Mouse (Mus musculus) neural tube, embryonic 11.5 days (tissue): ENCODE measurements around the gene Bin2. TPM values are rescaled to one million over a fixed set of nuclear protein-coding genes. Genes with fewer than 3 reads are reported as not detected.

Experiments used
- ATAC-seq: fragments of 200-750 bp; cut with Nextera tagmentation; 2 replicates; pipeline ENCODE4 v1.8.0; 2017; ENCODE audit warnings: moderate number of reproducible peaks, mild to moderate bottlenecking, moderate TSS enrichment, moderate library complexity; ENCODE audit not compliant: insufficient read depth, low FRiP score, low TSS enrichment
- DNase-seq: peaks from one replicate; pipeline ENCODE4 v3.0.0-alpha.2; 2015; ENCODE audit warnings: low spot score
- H3K27ac ChIP-seq: fragments of 300-500 bp; sonication (generic); 2 replicates; pipeline ENCODE4 v1.5.1; 2014; ENCODE audit warnings: low read depth, mild to moderate bottlenecking, low read length
- H3K27me3 ChIP-seq: fragments of 300-500 bp; sonication (generic); 2 replicates; pipeline ENCODE4 v1.6.1; 2014; ENCODE audit warnings: mild to moderate bottlenecking, low read length, mixed read lengths; ENCODE audit not compliant: control insufficient read depth, insufficient read depth
- H3K36me3 ChIP-seq: fragments of 300-500 bp; sonication (generic); 2 replicates; pipeline ENCODE4 v1.6.1; 2014; ENCODE audit warnings: mild to moderate bottlenecking, low read length, moderate library complexity, mixed read lengths; ENCODE audit not compliant: control insufficient read depth, insufficient read depth
- H3K4me1 ChIP-seq: fragments of 300-500 bp; sonication (generic); 2 replicates; pipeline ENCODE4 v1.6.1; 2014; ENCODE audit warnings: low read length, mixed read lengths; ENCODE audit not compliant: control insufficient read depth, insufficient read depth
- H3K4me2 ChIP-seq: fragments of 300-500 bp; sonication (generic); 2 replicates; pipeline ENCODE4 v1.6.1; 2014; ENCODE audit warnings: low read depth, mild to moderate bottlenecking, moderate library complexity
- H3K4me3 ChIP-seq: fragments of 300-500 bp; sonication (generic); 2 replicates; pipeline ENCODE4 v1.5.1; 2014; ENCODE audit warnings: low read depth, low read length
- H3K9ac ChIP-seq: fragments of 300-500 bp; sonication (generic); 2 replicates; pipeline ENCODE4 v1.6.1; 2014; ENCODE audit warnings: mild to moderate bottlenecking, low read length
- H3K9me3 ChIP-seq: fragments of 300-500 bp; sonication (generic); 2 replicates; pipeline ENCODE4 v1.6.1; 2016; ENCODE audit warnings: low read length; ENCODE audit not compliant: control insufficient read depth
- WGBS: fragments of 180-500 bp; shearing (Covaris S2); extraction: QIAGEN DNeasy Blood & Tissue Kit; methylation state at CpG from one replicate; pipeline ENCODE4 v1.1.7; 2014; 5-methylcytosine and 5-hydroxymethylcytosine counted together
- polyA plus RNA-seq: library from polyadenylated mRNA; unstranded; fragments of >200 nt; fragmentation: Nextera tagmentation; extraction: Ambion mirVana; gene quantifications from 2 replicates; pipeline ENCODE4 v1.2.1, GENCODE M21; 2014

The Bin2 gene
- polyA plus RNA-seq, 1 experiment from 2014 or later, result 3.6 TPM

DNA sequence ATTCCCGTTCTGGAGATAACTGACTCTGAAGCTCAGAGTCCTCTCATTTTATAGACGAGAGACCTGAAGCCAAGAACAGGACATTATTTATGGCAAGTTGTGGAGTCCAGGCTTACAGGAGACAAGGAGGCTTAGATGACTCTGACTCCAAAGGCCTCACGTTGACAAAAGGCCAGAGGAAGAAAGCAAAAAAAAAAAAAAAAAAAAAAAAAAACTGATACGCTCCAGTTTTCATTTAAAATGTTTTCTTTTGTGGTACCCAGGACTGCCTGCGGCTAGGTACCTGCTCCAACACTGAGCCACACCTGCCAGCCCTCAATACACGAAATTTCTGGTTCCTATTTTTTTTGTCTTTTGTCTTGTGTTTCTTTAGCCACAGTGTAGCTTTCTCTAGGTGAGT, 1.9 kb downstream of the Bin2 start:
- ATAC-seq, result no peak
- 0 out of 2 replicates have a peak, but pooled peaks cover 3% of the 10 kb centered on the region for H3K4me1 ChIP-seq
- no peak overlapping the region for H3K4me3 ChIP-seq
- H3K9me3 ChIP-seq, result no peaks in the 10 kb centered on the region
- H3K27me3 ChIP-seq, result no peaks in the 10 kb centered on the region
- WGBS, result 51% methylated on average over 6 of the region's 6 CpGs
- no peak overlapping the region for H3K4me2 ChIP-seq
- no peak for DNase-seq
- no peaks in the 10 kb centered on the region for H3K36me3 ChIP-seq
- no peak overlapping the region for H3K9ac ChIP-seq
- no peak overlapping the region for H3K27ac ChIP-seq

DNA sequence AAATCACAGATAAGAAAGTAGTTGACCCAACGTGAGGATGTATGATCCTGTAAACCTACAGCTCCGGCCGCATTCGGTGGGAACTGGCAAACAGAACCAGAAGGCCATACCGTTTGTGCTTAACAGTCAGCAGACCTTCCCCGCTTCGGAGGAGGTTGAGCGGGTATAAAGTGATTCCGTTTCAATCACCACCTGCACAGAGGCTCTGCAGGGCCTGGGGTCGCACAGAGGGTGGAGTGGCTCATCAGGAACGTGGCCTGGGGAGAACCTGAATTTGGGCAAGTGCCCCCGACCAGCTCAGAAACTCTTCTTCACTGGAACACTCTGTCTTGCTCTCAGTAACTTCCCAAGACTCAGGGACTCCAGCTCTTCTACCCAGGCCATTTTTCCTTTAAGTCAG, 2.5 kb downstream of the Bin2 start:
- Histone ChIP-seq H3K9ac (no peak overlapping the region), H3K4me2 (no peak overlapping the region), H3K27ac (no peak overlapping the region), H3K36me3 (no peaks in the 10 kb centered on the region), H3K9me3 (no peaks in the 10 kb centered on the region), H3K4me3 (no peak overlapping the region), H3K27me3 (no peaks in the 10 kb centered on the region), H3K4me1 (0 out of 2 replicates have a peak, but pooled peaks cover 3% of the 10 kb centered on the region)
- 15% methylated on average over 12 of the region's 12 CpGs for WGBS
- no peak for DNase-seq
- no peak for ATAC-seq

DNA sequence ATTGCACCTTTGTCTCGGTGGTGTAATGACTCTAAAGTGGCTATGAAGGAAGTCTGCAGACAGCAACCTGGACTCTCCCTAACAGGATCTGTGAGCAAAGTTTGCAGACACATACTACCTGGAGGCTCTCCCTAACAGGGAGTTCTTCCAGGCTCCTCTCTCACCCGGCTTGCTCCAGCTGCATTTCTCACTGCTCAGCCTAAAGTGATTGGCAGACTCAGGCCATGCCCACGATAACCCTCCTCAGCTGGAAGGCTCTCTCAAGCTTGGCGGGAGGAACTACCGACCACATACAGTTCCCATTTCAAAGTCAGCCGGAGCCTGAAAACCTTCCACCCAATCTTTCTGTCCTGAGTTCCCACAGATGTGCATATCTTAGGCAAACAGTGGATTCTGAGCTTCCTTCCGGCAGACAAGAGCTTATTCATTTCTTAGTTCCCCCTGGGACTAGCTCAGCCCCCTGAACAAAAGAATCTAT, 3.1 kb downstream of the Bin2 start:
- ATAC-seq, result no peak

DNA sequence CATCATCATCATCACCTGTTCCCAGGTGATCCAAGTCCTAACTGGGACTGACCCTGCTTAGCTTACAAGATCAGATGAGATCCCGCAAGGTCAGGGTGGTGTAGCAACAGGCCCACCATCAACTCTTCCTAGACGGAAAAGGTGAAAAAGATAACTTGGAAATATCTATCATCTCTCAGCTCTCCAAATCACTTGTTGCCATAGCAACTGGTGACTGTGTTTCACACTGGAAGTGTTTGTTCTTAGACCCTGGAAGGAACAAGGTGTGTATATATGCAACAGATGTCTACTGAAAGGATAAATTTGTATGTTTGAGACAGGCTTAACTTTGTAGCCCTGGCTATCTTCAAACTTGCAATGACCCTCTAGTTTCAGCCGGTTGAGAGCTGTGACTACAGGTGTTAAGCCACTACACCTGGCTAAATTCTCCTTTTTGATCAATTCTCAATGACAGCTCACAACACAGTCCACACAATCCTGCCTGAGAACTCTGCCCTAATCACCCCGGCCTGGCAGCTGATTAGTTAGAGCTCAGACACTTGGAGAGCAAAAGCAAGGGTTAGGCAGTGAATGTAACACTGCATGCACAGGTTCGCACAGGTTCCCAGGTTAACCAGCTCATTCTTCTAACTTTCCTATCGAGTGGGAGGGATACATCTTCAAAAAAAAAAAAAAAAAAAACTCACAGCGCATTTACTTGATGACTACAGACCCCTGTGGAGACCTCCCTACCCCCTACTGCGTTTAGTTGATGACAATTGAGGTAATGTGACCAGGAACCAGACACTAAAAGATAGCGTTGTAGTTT, 3.7 kb downstream of the Bin2 start:
- H3K9ac ChIP-seq, result no peak overlapping the region
- no peaks in the 10 kb centered on the region for H3K36me3 ChIP-seq
- no peak for ATAC-seq
- DNase-seq, result no peak
- WGBS, result 29% methylated on average over 9 of the region's 9 CpGs
- H3K4me1 ChIP-seq, result 0 out of 2 replicates have a peak, but pooled peaks cover 3% of the 10 kb centered on the region
- H3K4me3 ChIP-seq, result no peak overlapping the region
- H3K27ac ChIP-seq, result no peak overlapping the region
- no peaks in the 10 kb centered on the region for H3K27me3 ChIP-seq
- H3K4me2 ChIP-seq, result no peak overlapping the region
- no peaks in the 10 kb centered on the region for H3K9me3 ChIP-seq

More for the DNA sequence above, 3.1 kb downstream of the Bin2 start:
- Histone ChIP-seq H3K4me1 (0 out of 2 replicates have a peak, but pooled peaks cover 3% of the 10 kb centered on the region), H3K27me3 (no peaks in the 10 kb centered on the region), H3K9ac (no peak overlapping the region), H3K27ac (no peak overlapping the region), H3K9me3 (no peaks in the 10 kb centered on the region), H3K36me3 (no peaks in the 10 kb centered on the region), H3K4me2 (no peak overlapping the region), H3K4me3 (no peak overlapping the region)
- WGBS, result under 1% methylated on average over 7 of the region's 7 CpGs
- no peak for DNase-seq

DNA sequence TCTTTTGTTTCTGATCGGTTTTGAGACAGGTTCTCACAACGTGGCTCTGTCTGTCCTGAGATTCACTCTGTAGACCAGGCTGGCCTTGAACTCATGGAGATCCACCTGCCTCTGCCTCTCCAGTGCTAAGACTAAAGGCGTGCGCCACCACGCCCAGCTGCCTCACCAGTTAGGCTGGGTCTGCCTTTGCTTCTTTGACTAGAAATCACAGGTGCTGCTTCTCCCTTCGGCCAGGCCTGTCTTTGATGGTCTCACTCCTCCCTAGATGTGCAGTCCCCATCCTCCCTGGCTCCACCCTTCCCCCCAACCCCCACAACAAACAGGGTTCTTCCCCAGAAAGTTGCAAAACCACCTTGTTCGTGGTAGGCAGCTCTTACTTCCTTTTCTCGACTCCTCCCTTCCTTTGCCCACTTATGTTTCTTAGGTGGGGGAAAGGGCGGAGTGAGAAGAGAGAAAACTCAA, 4.5 kb downstream of the Bin2 start:
- WGBS, result 76% methylated on average over 9 of the region's 9 CpGs

DNA sequence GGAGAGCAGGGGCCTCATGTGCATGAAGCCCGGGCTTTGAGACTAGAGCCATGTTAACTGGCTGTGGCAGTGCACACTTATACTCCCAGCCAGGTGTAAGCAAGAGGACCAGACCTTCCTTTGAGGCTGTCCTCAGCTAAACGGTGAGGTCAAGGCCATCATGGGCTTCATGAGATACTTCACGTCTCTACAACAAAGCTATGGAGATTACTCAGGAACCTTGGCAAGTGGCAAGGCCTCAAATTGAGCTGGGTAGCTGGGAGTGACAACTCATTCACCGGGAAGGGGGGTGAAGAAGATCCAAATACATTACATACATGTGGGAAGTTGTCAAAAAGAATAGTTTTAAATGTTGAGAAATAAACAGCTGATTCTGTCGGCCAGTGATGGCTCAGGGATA, 8.5 kb downstream of the Bin2 start:
- Histone ChIP-seq H3K27me3 (no peaks in the 10 kb centered on the region), H3K4me2 (no peak overlapping the region), H3K4me3 (no peak overlapping the region), H3K4me1 (no peaks in the 10 kb centered on the region), H3K9ac (no peak overlapping the region), H3K9me3 (no peaks in the 10 kb centered on the region), H3K27ac (no peak overlapping the region), H3K36me3 (no peaks in the 10 kb centered on the region)
- DNase-seq, result no peak
- WGBS, result 87% methylated on average over 5 of the region's 5 CpGs
- no peak for ATAC-seq

More for the DNA sequence above, 4.5 kb downstream of the Bin2 start:
- DNase-seq (no peak), ATAC-seq (no peak)
- Histone ChIP-seq H3K27me3 (no peaks in the 10 kb centered on the region), H3K4me1 (0 out of 2 replicates have a peak, but pooled peaks cover 3% of the 10 kb centered on the region), H3K4me3 (no peak overlapping the region), H3K27ac (no peak overlapping the region), H3K4me2 (no peak overlapping the region), H3K9me3 (no peaks in the 10 kb centered on the region), H3K9ac (no peak overlapping the region), H3K36me3 (no peaks in the 10 kb centered on the region)

DNA sequence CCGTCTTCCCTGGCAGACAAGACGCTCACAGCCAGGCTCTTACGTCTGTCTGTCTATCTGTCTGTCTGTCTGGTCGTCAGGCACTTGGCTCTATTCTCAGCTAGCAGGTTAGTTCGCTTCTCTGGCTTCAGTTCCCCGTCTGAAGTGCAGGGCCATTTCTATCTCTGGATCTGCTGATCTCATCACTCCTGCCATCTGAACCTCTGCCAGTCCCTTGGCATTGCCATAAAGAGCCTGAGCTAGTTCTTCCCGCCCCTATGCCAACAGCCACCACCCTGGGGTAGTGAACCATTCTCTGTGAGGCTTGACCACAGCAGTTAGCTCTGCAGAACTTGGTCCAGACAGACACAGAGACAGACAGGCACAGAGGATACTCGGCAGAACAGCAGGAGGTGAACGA, 9.0 kb downstream of the Bin2 start:
- Histone ChIP-seq H3K4me3 (no peak overlapping the region), H3K4me1 (no peaks in the 10 kb centered on the region), H3K27ac (no peak overlapping the region), H3K27me3 (no peaks in the 10 kb centered on the region), H3K9me3 (no peaks in the 10 kb centered on the region), H3K36me3 (no peaks in the 10 kb centered on the region), H3K4me2 (no peak overlapping the region), H3K9ac (no peak overlapping the region)
- ATAC-seq (no peak), DNase-seq (no peak)
- 85% methylated on average over 9 of the region's 9 CpGs for WGBS

DNA sequence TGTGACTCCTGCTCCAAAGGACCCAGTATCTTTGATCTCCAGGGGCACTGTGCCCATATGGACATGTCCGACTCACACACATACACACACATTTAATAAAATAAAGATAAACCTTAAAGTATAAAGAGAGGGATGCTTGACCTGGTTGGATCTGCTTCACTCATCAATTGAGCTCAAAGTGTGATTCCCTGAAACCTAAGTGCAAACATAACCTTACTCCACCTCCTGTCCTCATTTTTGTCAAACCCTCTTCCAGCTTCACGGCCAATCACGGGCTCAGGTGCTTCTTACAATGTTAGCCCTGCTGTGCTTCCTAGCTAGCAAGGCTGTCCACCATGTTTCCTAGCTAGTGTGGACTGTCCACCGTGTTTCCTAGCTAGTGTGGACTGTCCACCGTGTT, 14.2 kb downstream of the Bin2 start:
- no peak overlapping the region for H3K27ac ChIP-seq
- H3K4me2 ChIP-seq, result no peak overlapping the region
- H3K9me3 ChIP-seq, result no peaks in the 10 kb centered on the region
- no peak overlapping the region for H3K4me3 ChIP-seq
- no peaks in the 10 kb centered on the region for H3K27me3 ChIP-seq
- H3K4me1 ChIP-seq, result no peaks in the 10 kb centered on the region
- no peak overlapping the region for H3K9ac ChIP-seq
- DNase-seq (no peak), ATAC-seq (no peak)
- WGBS, result 88% methylated on average over 5 of the region's 5 CpGs
- no peaks in the 10 kb centered on the region for H3K36me3 ChIP-seq

DNA sequence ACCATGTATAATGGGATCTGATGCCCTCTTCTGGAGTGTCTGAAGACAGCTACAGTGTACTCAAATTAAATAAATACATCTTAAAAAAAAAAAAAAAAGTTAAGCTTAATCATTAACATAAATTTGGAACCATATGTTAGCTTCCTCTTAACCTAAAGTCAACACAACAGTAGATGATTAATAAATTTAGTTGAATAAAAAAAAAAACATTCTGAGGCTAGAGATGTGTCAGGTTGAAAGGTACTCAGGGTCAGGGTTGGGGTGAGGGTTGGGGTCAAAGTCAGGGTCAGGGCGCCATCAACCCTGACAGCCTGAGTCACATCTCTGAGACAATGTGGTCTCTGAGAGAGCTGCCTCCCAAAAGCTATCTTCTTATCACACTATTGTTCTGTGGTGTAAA, 15.1 kb downstream of the Bin2 start:
- DNase-seq (no peak), ATAC-seq (no peak)
- H3K4me2 ChIP-seq, result no peak overlapping the region
- H3K4me3 ChIP-seq, result no peak overlapping the region
- H3K9ac ChIP-seq, result no peak overlapping the region
- no peaks in the 10 kb centered on the region for H3K36me3 ChIP-seq
- H3K27ac ChIP-seq, result no peak overlapping the region
- H3K27me3 ChIP-seq, result no peaks in the 10 kb centered on the region
- WGBS, result 84% methylated on average over 1 of the region's 1 CpGs
- H3K4me1 ChIP-seq, result no peaks in the 10 kb centered on the region
- H3K9me3 ChIP-seq, result no peaks in the 10 kb centered on the region
